ENCODE assay signal across 7 mouse cellular contexts in genomic region chr13:28418936-28419681, GRCm38 (mm10).
A peak's percentile ranks its signal among the peaks of the same experiment; 100 is the strongest.
DNase-seq lines count a peak whose midpoint lies in the region; ATAC-seq and TF ChIP-seq lines count a peak whose summit lies in the region.

No protein-coding gene starts in this region.

- H3K4me3 ChIP-seq in CH12.LX (replicated peaks in 1 of 3; ENCODE audit: low read depth in 2 of 3, low read length in 2 of 3, poor library complexity in 1 of 3) = no peak overlapping the region
- peak overlapping the region; percentile 35 for H3K4me3 ChIP-seq in bone marrow macrophage, adult 2 months (ENCODE audit: insufficient read depth, low read length)
- H3K4me3 ChIP-seq in forebrain, postnatal 0 days (ENCODE audit: low read depth, low read length) = peak overlapping the region; percentile 39
- peak overlapping the region; percentile 69 for H3K4me3 ChIP-seq in layer of hippocampus, adult 2 months
- peak overlapping the region; percentile 41 for H3K4me3 ChIP-seq in midbrain, postnatal 0 days (ENCODE audit: low read depth, low read length)

- H3K9ac ChIP-seq in CH12.LX (ENCODE audit: insufficient read depth, low read depth) = no peak overlapping the region
- H3K9ac ChIP-seq in forebrain, postnatal 0 days = peak overlapping the region; percentile 67
- peak overlapping the region; percentile 75 for H3K9ac ChIP-seq in midbrain, postnatal 0 days (replicated peaks; ENCODE audit: low read length, poor library complexity, severe bottlenecking)

- H3K27me3 ChIP-seq in CH12.LX (replicated peaks) = no peaks in the 10 kb centered on the region
- H3K27me3 ChIP-seq in forebrain, postnatal 0 days (ENCODE audit: insufficient read depth, low read length) = no peaks in the 10 kb centered on the region
- H3K27me3 ChIP-seq in midbrain, postnatal 0 days (ENCODE audit: insufficient read depth, low read length) = no peaks in the 10 kb centered on the region

- peak overlapping the region; percentile 48; the same call in 1 of the 2 replicates for H3K4me2 ChIP-seq in CH12.LX (ENCODE audit: insufficient read depth, low read depth, poor library complexity, severe bottlenecking)
- H3K4me2 ChIP-seq in forebrain, postnatal 0 days (ENCODE audit: low read depth) = peak overlapping the region; percentile 62
- peak overlapping the region; percentile 68 for H3K4me2 ChIP-seq in midbrain, postnatal 0 days (ENCODE audit: low read depth, low read length, poor library complexity, severe bottlenecking)

- H3K27ac ChIP-seq in CH12.LX (ENCODE audit: insufficient read depth, low read depth) = no peak overlapping the region
- peak overlapping the region; percentile 76 for H3K27ac ChIP-seq in bone marrow macrophage, adult 2 months (ENCODE audit: insufficient read depth, low read depth, low read length)
- H3K27ac ChIP-seq in forebrain, postnatal 0 days (ENCODE audit: low read depth, low read length) = peak overlapping the region; percentile 97
- H3K27ac ChIP-seq in layer of hippocampus, adult 2 months = peak overlapping the region; percentile 91
- peak overlapping the region; percentile 92 for H3K27ac ChIP-seq in midbrain, postnatal 0 days (ENCODE audit: low read depth, low read length)

- TF ChIP-seq POLR2A in CH12.LX (IDR thresholded peaks at IDR 0.05; ENCODE audit: low read depth, low read length) = no peak
- TF ChIP-seq POLR2A in bone marrow macrophage, adult 2 months (IDR thresholded peaks at IDR 0.05; ENCODE audit: borderline replicate concordance, low read depth, low read length) = no peak

- H3K9me3 ChIP-seq in CH12.LX (replicated peaks; ENCODE audit: low read length) = no peaks in the 10 kb centered on the region
- no peaks in the 10 kb centered on the region for H3K9me3 ChIP-seq in forebrain, postnatal 0 days (ENCODE audit: low read length)
- H3K9me3 ChIP-seq in midbrain, postnatal 0 days (ENCODE audit: low read length) = no peaks in the 10 kb centered on the region

- H3K79me2 ChIP-seq in CH12.LX (replicated peaks; ENCODE audit: control insufficient read depth, extremely low read depth, insufficient read depth, poor library complexity, severe bottlenecking) = no peaks in the 10 kb centered on the region

- in situ Hi-C loops in CH12.LX (cut with MboI; ENCODE audit: low pct_ligation_motif_present, low pct_unique_long_range_greater_than_20kb, low sequenced_read_pairs) = no loop called here

- WGBS in forebrain, postnatal 0 days = 70% methylated on average over 17 of the region's 17 CpGs
- whole genome bisulfite sequencing in midbrain, postnatal 0 days = 70% methylated on average over 17 of the region's 17 CpGs

- dilution Hi-C loops in CH12.LX (cut with MboI; ENCODE audit: extremely low pct_ligation_motif_present, extremely low pct_unique_long_range_greater_than_20kb, low sequenced_read_pairs) = no loop called here

- no peaks in the 10 kb centered on the region; a peak in 1 of 4 replicates for H3K4me1 ChIP-seq in CH12.LX (ENCODE audit: control insufficient read depth in 1 of 2, insufficient read depth in 2 of 2)
- peaks cover 35% of the 10 kb centered on the region for H3K4me1 ChIP-seq in bone marrow macrophage, adult 2 months (ENCODE audit: control insufficient read depth, insufficient read depth, low read length)
- peaks cover 38% of the 10 kb centered on the region for H3K4me1 ChIP-seq in forebrain, postnatal 0 days (ENCODE audit: insufficient read depth)
- H3K4me1 ChIP-seq in midbrain, postnatal 0 days (ENCODE audit: insufficient read depth, low read length) = no peaks in the 10 kb centered on the region; the same call in none of the 2 replicates

- ATAC-seq in forebrain, postnatal 0 days = 0 out of 2 replicates have a peak, but pooled peaks have one; percentile 1
- ATAC-seq in midbrain, postnatal 0 days (ENCODE audit: low FRiP score) = no peak
- no peak for ATAC-seq in megakaryocyte progenitor cell, adult 5-6 weeks (replicated peaks; ENCODE audit: poor library complexity)

- no peak for TF ChIP-seq RAD21 in CH12.LX (IDR thresholded peaks at IDR 0.05; ENCODE audit: low read depth, low read length)

- TF ChIP-seq CTCF in CH12.LX (conservative IDR thresholded peaks at IDR 0.05 in 1 of 2, IDR thresholded peaks at IDR 0.05 in 1 of 2; ENCODE audit: low read depth in 2 of 2, low read length in 2 of 2) = no peak
- no peak for TF ChIP-seq CTCF in bone marrow macrophage, adult 2 months (IDR thresholded peaks at IDR 0.05; ENCODE audit: low read depth, low read length)
- no peak for TF ChIP-seq CTCF in forebrain, postnatal 0 days (IDR thresholded peaks at IDR 0.05; ENCODE audit: low read depth)
- no peak for TF ChIP-seq CTCF in layer of hippocampus, adult 2 months (conservative IDR thresholded peaks at IDR 0.05)
- no peak for TF ChIP-seq CTCF in midbrain, postnatal 0 days (IDR thresholded peaks at IDR 0.05)

- no peak for TF ChIP-seq EP300 in CH12.LX (IDR thresholded peaks at IDR 0.05; ENCODE audit: low read length)

- DNase-seq in CH12.LX (ENCODE audit: extremely low read depth) = no peak
- DNase-seq in forebrain, postnatal 0 days = no peak
- no peak for DNase-seq in layer of hippocampus, adult 2 months (ENCODE audit: low spot score in 2 of 2)
- DNase-seq in midbrain, postnatal 0 days (ENCODE audit: low spot score) = peak; percentile 26
- no peak for DNase-seq in urinary bladder, postnatal 14 days (ENCODE audit: low spot score)

- H3K36me3 ChIP-seq in CH12.LX (replicated peaks in 1 of 2; ENCODE audit: control insufficient read depth in 1 of 2, insufficient read depth in 1 of 2, low read length in 1 of 2) = no peaks in the 10 kb centered on the region
- H3K36me3 ChIP-seq in forebrain, postnatal 0 days (ENCODE audit: insufficient read depth) = no peaks in the 10 kb centered on the region
- H3K36me3 ChIP-seq in midbrain, postnatal 0 days (ENCODE audit: insufficient read depth, low read length) = no peaks in the 10 kb centered on the region

TF ChIP-seq in CH12.LX, 34 proteins besides CTCF, POLR2A, EP300 and RAD21:
- no peak for TF ChIP-seq CHD2 (IDR thresholded peaks at IDR 0.05; ENCODE audit: low read length)

Comparison
In these comparisons a context has a peak if more than half of its experiments do, and no peak if none do; other contexts are left out.
1. H3K4me3 ChIP-seq: peak in bone marrow macrophage, adult 2 months (single experiment), forebrain, postnatal 0 days (single experiment), layer of hippocampus, adult 2 months (single experiment) and midbrain, postnatal 0 days (single experiment); none in CH12.LX (0 of 3).
2. Peak in every context shown above with its lines, with median percentiles within 50 percentile points of each other: H3K4me2 ChIP-seq.